Mouse (Mus musculus): ENCODE results near the gene Zfp747. TPM values are rescaled to one million over a fixed set of nuclear protein-coding genes. Genes with fewer than 3 reads are reported as not detected.
"Not testable (repeated sequence)": the region's sequence is repeated elsewhere in the genome, so short reads cannot be mapped to it uniquely, and the experiment has no call there.

The Zfp747 gene
- polyA plus RNA-seq, 1 experiment from 2014 or later: 8.6 TPM

DNA sequence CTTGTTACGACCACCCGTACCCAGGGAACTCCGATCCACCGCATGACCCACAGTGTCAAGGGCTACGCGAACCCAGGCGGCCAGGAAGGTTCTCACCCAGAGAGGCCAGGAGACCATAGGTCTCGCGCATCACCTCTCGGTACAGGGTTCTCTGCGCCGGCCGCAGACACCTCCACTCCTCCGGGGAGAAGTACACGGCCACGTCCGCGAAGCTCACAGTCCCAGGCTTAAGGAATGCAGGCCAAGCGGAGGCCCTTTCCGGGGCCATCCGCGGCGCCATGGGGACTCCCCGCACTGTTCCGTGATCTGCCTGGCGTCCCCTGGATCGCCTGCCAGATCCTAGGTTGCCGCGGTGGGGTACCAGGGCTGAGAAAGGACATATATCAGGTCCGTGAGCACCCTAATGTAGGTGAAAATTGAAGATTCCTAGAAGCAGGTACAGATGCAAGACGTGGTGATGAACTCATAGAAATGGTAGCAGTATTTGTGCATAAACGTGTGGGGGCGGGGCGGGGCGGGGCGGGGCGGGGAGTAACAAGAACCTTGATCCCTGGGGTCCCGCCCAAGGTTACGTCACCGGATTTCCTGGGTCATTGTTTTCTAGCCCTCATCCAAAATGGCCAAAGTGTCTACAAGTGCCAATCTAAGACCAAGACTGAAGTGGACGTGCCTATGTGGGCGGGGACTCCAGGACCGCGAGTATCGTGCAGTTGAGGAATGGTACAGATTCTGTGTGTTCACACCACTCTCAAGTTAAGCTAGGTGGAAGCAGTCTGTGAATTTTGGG is 17.5 kb upstream of the Zfp747 start, which contains the start of gene E430018J23Rik:
E430018J23Rik (minus strand) TSS at position 473 of the 787 bp plus-strand sequence.
- ATAC-seq (ENCODE audit: low read depth): peak; percentile 92
- WGBS: under 1% methylated on average over 45 of the region's 45 CpGs
- H3K27me3 ChIP-seq: 0 out of 2 replicates have a peak, but pooled peaks cover 5% of the 10 kb centered on the region

DNA sequence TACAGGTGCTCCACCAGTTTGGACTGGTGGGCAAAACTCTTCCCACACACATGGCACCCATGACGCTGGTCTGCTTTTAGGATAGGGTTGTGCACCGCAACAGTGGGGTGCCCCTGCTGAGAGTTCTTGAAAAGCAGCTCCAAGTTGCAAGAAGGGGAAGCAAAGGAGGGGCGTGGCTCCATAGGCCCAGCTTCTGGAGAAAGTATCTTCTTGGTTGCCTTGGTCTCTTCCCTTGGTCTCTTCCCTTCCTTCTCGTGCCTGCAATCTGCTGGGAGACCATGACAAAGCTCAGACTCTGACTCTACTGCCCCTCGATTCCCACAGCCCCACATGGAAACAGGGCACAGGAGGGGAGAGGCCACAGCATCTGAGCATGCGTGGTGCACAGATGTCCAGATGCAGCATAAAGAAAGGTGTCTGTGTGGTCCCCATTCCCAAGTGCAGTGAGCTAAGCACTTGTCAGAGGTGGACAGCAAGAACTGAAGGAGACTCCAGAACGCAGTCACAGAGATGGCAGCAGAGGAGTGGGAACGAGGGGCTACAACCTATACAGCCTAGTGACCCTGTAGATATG is 16.5 kb upstream of the Zfp747 start:
- peaks cover 17% of the 10 kb centered on the region for H3K4me1 ChIP-seq (replicated peaks)
- H3K36me3 ChIP-seq: peaks cover 12% of the 10 kb centered on the region
- peak overlapping the region; percentile 93 for H3K9ac ChIP-seq
- H3K4me3 ChIP-seq: peak overlapping the region; percentile 72
- peak overlapping the region; percentile 80 for H3K4me2 ChIP-seq
- no peak for ATAC-seq (ENCODE audit: low read depth)
- no peak overlapping the region for H3K27ac ChIP-seq (replicated peaks)
- 89% methylated on average over 8 of the region's 8 CpGs for WGBS
- no peaks in the 10 kb centered on the region for H3K9me3 ChIP-seq
- H3K27me3 ChIP-seq: 0 out of 2 replicates have a peak, but pooled peaks cover 5% of the 10 kb centered on the region

More for the DNA sequence above, 17.5 kb upstream of the Zfp747 start, which contains the start of gene E430018J23Rik:
- Histone ChIP-seq H3K36me3 (peaks cover 12% of the 10 kb centered on the region), H3K27ac (replicated peaks) (peak within 1 kb of the TSS; percentile 92), H3K4me1 (replicated peaks) (peaks cover 17% of the 10 kb centered on the region), H3K9me3 (no peaks in the 10 kb centered on the region), H3K4me2 (peak within 1 kb of the TSS; percentile 80), H3K9ac (peak within 1 kb of the TSS; percentile 93), H3K4me3 (peak within 1 kb of the TSS; percentile 72)

DNA sequence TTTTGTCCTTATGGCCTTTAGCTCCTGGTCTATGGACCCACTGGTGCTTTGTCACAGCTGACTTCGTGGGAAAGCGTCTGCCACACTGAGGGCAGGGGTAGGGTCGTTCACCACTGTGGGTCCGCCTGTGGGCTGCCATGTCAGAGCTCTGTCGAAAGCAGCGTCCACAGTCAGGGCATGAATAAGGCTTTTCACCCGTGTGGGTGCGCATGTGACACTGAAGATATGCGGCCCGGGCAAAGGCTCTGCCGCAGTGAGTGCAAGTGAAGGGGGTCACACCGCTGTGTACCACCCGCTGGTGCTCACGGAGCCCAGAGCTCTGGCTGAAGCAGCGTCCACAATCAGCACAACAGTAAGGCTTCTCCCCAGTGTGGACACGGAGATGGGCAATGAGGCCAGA is 15.7 kb upstream of the Zfp747 start:
- Histone ChIP-seq H3K36me3 (peaks cover 12% of the 10 kb centered on the region), H3K9me3 (no peaks in the 10 kb centered on the region), H3K4me1 (replicated peaks) (peaks cover 17% of the 10 kb centered on the region), H3K4me3 (no peak overlapping the region), H3K27me3 (0 out of 2 replicates have a peak, but pooled peaks cover 2% of the 10 kb centered on the region), H3K9ac (no peak overlapping the region), H3K27ac (replicated peaks) (no peak overlapping the region), H3K4me2 (no peak overlapping the region)
- no peak for ATAC-seq (ENCODE audit: low read depth)
- 95% methylated on average over 16 of the region's 16 CpGs for WGBS

DNA sequence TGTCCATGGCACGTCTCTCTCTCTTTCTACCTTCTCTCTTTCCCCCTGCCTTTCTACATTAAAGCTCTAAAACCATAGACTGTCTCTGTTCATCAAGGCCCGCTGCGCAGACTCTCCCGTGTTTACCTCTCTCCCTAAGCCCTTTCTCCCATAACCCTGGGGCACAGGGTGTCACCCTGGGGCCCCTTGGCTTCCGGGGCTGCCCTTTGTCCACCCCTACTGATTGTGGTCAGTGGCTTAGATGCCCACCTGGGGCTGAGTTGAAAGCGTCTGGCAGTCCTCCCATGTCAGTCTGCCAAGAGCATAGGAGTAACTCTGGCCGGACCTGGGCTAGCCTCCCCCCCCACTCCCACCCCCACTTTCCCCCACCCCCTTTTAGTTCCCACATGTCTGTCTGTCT is 14.5 kb upstream of the Zfp747 start:
- WGBS: 80% methylated on average over 7 of the region's 7 CpGs
- ATAC-seq (ENCODE audit: low read depth): no peak
- H3K36me3 ChIP-seq: peaks cover 14% of the 10 kb centered on the region
- no peaks in the 10 kb centered on the region for H3K9me3 ChIP-seq
- H3K27me3 ChIP-seq: no peaks in the 10 kb centered on the region
- no peak overlapping the region for H3K27ac ChIP-seq (replicated peaks)
- peaks cover 27% of the 10 kb centered on the region for H3K4me1 ChIP-seq (replicated peaks)
- H3K9ac ChIP-seq: no peak overlapping the region
- no peak overlapping the region for H3K4me3 ChIP-seq
- no peak overlapping the region for H3K4me2 ChIP-seq

DNA sequence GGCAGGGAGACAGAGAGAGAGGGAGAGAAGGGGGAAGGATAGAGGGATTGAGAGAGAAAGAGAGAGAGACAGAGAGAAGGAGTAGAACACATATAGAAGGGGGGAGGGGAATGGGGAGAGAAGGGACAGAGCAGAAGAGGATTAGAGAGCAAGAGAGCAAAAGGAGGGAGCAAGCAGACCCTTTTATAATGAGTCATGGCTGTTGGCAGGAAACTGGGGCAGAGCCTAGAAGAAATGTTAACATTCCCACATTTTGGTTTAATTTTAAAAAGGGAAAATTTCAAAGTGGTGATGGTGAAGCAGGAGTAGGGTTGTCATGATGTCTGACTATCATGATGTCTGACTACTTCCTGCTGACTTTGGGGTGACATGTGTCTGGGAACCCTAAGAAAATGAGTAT is 12.4 kb upstream of the Zfp747 start:
- H3K9me3 ChIP-seq; H3K4me3 ChIP-seq; H3K27ac ChIP-seq (replicated peaks); ATAC-seq (ENCODE audit: low read depth); H3K27me3 ChIP-seq; H3K4me2 ChIP-seq; H3K9ac ChIP-seq: not testable (repeated sequence)
- Histone ChIP-seq H3K4me1 (replicated peaks) (peaks cover 21% of the 10 kb centered on the region), H3K36me3 (peaks cover 28% of the 10 kb centered on the region)

DNA sequence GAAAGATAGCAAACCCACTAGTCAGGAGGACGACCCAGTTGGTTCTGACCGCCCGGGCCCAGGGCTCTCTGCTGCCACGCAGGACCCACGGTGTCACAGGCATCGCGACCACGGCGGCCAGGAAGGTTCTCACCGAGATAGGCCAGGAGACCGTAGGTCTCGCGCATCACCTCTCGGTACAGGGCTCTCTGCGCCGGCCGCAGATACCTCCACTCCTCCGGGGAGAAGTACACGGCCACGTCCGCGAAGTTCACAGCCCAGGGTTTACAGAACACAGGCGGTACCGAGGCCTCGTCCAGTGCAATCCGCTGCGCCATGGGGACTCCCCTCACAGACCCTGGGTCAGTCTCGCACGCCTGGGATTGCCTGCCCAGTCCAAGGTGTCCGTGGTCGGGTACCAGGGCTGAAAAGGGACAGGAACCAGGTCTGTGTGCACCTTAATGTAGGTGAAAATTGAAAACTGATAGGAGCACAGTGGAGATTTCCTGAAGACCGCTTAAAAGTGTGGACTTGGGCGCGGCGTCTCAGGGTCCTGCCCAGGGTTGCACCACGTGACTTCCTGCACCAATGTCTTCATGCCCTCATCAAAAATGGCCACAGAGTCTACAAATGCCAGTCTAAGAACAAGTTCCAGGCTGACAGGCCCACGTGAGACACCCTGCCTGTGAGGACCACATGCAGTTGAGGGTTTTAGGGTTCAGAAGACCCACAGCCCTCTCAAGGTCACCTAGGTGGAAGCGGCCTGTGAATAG is 11.0 kb upstream of the Zfp747 start, which contains the start of gene 9130019O22Rik:
9130019O22Rik (minus strand) TSS at position 526 of the 752 bp plus-strand sequence.
- Histone ChIP-seq H3K4me2 (peak within 1 kb of the TSS; percentile 65), H3K9ac (peak within 1 kb of the TSS; percentile 75), H3K4me3 (peak within 1 kb of the TSS; percentile 60), H3K27me3 (no peaks in the 10 kb centered on the region), H3K4me1 (replicated peaks) (0 out of 2 replicates have a peak, but pooled peaks cover 10% of the 10 kb centered on the region), H3K36me3 (peaks cover 35% of the 10 kb centered on the region), H3K27ac (replicated peaks) (peak within 1 kb of the TSS; percentile 64; the same call in 1 of the 2 replicates), H3K9me3 (no peaks in the 10 kb centered on the region)
- ATAC-seq (ENCODE audit: low read depth): peak; percentile 89
- 14% methylated on average over 38 of the region's 38 CpGs for WGBS

DNA sequence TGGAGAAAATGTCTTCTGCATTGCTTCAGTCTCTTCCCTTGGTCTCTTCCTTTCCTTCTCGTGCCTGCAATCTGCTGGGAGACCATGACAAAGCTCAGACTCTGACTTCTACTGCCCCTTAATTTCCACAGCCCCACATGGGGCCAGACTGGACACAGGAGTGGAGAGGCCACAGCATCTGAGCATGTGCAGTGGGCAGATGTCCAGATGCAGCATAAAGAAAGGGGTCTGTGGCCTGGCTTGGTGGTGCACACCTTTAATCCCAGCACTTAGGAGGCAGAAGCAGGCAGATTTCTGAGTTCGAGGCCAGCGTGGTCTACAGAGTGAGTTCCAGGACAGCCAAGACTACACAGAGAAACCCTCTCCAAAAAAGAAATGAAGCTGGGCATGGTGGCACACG is 9.7 kb upstream of the Zfp747 start:
- not testable (repeated sequence) for H3K27me3 ChIP-seq; ATAC-seq (ENCODE audit: low read depth); H3K27ac ChIP-seq (replicated peaks); H3K4me2 ChIP-seq; H3K4me1 ChIP-seq (replicated peaks); H3K9me3 ChIP-seq; H3K9ac ChIP-seq; H3K4me3 ChIP-seq
- H3K36me3 ChIP-seq: peaks cover 25% of the 10 kb centered on the region
- WGBS: 94% methylated on average over 4 of the region's 4 CpGs

DNA sequence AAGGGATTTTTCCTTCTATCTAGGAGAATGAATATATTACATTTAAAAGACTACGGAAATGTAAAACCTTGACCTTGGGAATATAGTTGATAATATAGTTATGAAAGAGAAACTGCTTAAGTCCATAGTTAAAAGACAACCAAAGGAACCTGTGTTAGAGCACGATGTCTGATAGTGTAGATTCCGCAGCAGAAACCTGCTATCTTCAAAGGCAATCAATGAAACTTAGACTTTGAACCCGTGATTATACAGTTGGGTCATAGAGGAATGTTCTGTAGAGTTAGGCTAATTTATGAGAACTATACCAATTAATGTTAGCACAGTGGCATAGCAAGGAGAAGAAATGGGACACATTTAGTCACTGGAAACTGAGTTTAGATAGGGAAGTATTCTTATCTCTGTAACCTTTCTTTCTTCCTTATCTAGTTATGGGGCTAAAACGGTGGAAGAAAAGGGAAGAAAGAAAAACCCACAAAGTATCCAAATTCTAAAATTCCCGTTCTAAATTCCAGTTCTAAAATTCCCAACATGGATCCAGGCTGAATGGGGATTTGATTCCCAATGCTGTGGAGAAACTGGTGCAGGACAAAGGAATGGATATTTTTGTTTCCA is 2.6 kb upstream of the Zfp747 start:
- WGBS: 81% methylated on average over 6 of the region's 6 CpGs
- H3K9ac ChIP-seq: no peak overlapping the region
- no peak for ATAC-seq (ENCODE audit: low read depth)
- H3K27ac ChIP-seq (replicated peaks): no peak overlapping the region
- no peak overlapping the region for H3K4me2 ChIP-seq
- no peak overlapping the region for H3K4me3 ChIP-seq
- no peaks in the 10 kb centered on the region for H3K9me3 ChIP-seq
- peaks cover 19% of the 10 kb centered on the region for H3K36me3 ChIP-seq
- H3K4me1 ChIP-seq (replicated peaks): peaks cover 5% of the 10 kb centered on the region
- H3K27me3 ChIP-seq: no peaks in the 10 kb centered on the region

DNA sequence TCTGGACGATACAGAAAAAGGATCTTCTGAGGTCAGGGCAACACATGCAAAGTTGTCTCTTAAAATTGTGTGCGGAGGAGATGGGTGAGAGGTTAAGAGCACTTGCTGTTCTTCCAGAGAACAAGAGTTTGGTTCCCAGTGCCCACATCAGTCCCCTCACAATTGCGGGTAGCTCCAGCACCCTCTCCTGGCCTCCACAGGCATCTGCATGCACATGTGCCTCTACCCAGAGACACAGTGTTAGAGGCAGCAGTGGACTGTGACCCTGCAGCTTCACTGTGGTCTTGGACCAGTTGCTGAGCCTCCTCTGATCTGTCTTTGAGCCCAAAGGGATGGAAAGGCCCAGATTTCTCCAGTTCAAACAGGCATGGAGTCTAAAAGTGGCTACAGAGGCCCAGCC is 4.0 kb downstream of the Zfp747 start:
- not testable (repeated sequence) for H3K9ac ChIP-seq; H3K4me2 ChIP-seq; H3K9me3 ChIP-seq; ATAC-seq (ENCODE audit: low read depth); H3K4me1 ChIP-seq (replicated peaks); H3K27ac ChIP-seq (replicated peaks); H3K27me3 ChIP-seq; H3K4me3 ChIP-seq
- peaks cover 21% of the 10 kb centered on the region for H3K36me3 ChIP-seq
- 74% methylated on average over 3 of the region's 3 CpGs for WGBS

DNA sequence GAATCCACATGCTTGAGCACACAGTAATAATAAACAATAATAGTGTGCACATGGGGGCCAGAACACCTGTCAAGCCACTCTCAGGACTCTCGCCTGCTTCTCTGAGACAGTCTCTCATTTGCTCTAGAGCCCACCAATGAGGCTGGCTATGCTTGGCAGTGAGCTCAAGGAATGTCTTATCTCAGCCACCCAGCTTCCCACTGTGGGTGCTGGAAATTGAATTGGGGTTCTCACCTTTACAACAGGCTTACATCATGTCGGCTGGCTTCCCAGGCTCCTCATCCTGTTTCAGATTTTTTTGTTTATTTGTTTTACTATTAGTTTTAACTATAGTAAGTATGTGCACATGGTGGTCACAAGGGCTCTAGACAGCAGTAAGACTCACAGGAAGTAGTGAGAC is 4.6 kb downstream of the Zfp747 start:
- Histone ChIP-seq H3K4me3 (no peak overlapping the region), H3K27ac (replicated peaks) (no peak overlapping the region), H3K4me1 (replicated peaks) (peaks cover 5% of the 10 kb centered on the region), H3K9me3 (no peaks in the 10 kb centered on the region), H3K9ac (no peak overlapping the region), H3K4me2 (no peak overlapping the region), H3K27me3 (no peaks in the 10 kb centered on the region), H3K36me3 (peaks cover 21% of the 10 kb centered on the region)
- no peak for ATAC-seq (ENCODE audit: low read depth)
- WGBS: 80% methylated on average over 2 of the region's 2 CpGs

DNA sequence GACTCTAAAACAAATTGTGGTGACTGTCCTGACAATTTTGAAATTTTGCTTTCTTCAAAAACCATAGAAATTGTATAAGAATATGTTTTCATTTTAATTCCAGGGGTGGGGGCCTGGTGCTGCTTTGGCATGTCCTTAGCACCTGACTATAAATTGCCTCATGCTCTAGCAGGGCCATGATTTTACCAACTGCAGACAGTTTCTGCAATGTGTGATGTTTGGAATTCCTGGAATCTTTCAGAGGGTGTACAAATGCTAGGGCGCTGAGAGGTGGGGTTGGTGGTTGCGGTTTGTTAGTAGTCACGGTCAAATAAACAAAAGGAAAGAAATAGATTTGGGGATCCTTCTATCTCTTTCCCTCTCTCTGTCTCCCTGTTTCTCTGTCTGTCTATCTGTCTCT is 9.6 kb downstream of the Zfp747 start:
- 81% methylated on average over 3 of the region's 3 CpGs for WGBS
- ATAC-seq (ENCODE audit: low read depth): no peak

More for the DNA sequence above, 9.6 kb downstream of the Zfp747 start:
- Histone ChIP-seq H3K9ac (no peak overlapping the region), H3K27ac (replicated peaks) (no peak overlapping the region), H3K9me3 (no peaks in the 10 kb centered on the region), H3K36me3 (no peaks in the 10 kb centered on the region), H3K4me3 (no peak overlapping the region), H3K4me1 (replicated peaks) (peaks cover 9% of the 10 kb centered on the region), H3K4me2 (no peak overlapping the region), H3K27me3 (peaks cover 15% of the 10 kb centered on the region; the same call in 1 of the 2 replicates)
